Mouse (Mus musculus): ENCODE results near the gene Rab11fip4.
A peak's percentile ranks its signal among the peaks of the same experiment; 100 is the strongest.

The Rab11fip4 gene

GRCm38 (mm10) chr11:79715316-79715715 is 124.3 kb downstream of the Rab11fip4 start:
- no peak for DNase-seq

DNA sequence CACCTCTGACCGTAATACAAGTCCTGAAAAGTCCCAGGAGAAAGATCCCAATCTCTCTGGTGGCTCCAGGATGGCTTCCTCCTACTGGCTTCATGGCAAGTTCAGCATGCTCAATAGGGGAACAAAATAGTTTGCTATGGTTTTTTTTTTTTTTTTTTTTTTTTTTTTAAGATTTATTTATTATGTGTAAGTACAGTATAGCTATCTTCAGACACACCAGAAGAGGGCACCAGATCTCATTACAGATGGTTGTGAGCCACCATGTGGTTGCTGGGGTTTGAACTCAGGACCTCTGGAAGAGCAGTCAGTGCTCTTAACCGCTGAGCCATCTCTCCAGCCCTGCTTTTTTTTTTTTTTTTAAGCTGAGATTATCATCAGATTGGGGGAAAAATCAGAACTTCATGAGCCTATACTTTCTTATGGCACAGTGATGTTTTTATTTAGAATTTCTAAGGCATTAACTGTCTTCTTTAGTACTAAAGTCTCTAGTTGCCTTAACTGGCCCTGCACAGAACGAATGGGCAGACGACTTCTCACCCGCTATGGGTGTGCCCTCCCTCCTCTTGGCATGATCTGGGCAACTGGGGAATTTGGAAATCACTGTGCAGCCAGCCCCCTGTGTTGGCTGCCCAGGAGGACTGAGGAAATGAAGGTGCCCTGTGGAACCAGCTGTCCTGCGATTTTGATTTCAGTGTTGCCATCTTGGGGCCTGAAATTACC is 124.9 kb downstream of the Rab11fip4 start:
- no peak for DNase-seq

GRCm38 (mm10) chr11:79716453-79716749 is 125.4 kb downstream of the Rab11fip4 start:
- DNase-seq: no peak

DNA sequence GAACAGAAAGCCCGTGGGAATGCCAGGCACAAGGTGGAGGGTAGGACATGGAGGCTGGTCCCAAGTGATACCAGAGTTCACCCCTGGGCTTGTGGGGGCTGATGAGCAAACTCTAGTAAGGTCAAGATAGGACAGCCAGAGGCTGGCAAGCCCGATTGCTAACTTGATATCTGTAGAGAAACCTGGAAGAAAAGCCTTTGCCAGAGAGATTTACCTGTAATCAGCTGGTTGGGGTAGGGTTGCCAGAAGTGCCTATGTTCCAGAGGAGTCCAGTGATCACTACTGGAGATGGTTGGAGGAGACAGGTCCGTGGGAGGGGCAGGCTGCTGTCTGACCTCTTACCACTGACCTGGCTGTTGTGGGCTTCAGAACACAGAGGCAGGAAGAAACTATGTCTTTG is 126.3 kb downstream of the Rab11fip4 start:
- no peak for DNase-seq

DNA sequence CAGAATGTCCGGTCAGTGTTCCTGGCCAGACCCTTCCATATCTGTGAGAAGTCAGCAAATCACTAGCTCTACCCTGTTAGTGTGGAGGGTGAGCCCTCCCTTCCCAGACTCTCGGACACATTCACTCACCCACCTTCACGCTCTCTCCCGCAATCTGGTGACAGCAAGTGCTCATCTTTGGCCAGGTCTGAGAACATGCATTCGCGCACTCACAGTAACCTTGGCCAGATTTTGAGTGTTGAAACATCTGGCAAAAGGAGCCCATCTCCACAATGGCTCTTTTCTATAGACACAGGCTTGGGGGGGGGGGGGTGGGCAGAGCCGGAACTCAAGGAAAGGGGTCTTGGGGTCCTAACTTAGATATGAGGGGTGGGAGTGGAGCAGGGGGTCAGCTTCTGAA is 126.8 kb downstream of the Rab11fip4 start:
- DNase-seq: no peak

- DNase-seq: no peak
These were observed 127.2 kb downstream of the Rab11fip4 start for GRCm38 (mm10) chr11:79718202-79718601.

DNA sequence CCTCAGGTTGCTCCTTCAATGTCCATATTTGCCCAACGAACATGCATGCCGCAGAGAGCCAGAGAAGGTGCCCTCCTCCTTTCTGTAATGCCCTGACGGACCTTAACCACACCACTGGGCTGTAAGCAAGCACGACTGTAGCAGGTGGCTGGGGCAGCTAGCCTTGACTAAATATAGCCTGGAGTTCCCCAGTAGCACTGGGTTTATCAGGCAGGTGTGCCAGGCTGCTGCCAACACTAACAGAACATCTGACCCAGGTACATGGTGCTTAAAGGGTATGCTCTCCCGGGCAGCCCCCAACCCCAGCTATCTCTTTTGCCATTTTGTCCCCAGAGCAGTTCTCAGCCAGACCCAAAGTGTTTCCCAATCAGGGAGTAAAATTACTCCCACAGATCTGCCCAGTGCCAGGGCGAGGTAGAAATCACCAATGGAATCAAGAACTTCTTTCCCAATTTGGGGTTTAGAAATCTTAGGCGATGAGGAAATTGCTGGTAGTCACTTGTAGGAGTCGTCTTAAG is 127.9 kb downstream of the Rab11fip4 start:
- DNase-seq: no peak

- DNase-seq: no peak
These were observed 129.7 kb downstream of the Rab11fip4 start for GRCm38 (mm10) chr11:79720737-79721136.

DNA sequence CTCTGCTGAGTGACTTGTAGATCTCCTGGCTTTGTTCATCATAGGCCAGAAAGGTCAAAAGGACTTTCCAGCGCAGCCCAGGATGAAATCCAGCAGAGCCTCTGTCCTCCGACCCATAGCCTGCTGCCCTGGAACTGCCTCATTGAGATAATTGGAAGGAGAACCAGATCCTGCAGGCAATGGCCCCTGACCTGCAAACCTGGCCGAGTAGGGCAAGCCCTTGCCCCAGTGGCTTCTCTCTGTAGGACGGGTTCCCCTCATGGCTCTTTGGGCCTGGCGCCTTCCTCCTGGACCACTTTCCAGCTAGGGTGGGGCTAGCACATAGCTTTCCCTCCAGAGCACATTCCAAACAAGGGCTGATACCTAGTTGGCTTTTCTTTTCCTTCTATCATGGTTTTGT is 131.8 kb downstream of the Rab11fip4 start:
- DNase-seq: no peak

- DNase-seq: no peak
These were observed 134.0 kb downstream of the Rab11fip4 start for GRCm38 (mm10) chr11:79725005-79725404.

GRCm38 (mm10) chr11:79729231-79730047 is 138.4 kb downstream of the Rab11fip4 start:
- DNase-seq: peak; percentile 78

DNA sequence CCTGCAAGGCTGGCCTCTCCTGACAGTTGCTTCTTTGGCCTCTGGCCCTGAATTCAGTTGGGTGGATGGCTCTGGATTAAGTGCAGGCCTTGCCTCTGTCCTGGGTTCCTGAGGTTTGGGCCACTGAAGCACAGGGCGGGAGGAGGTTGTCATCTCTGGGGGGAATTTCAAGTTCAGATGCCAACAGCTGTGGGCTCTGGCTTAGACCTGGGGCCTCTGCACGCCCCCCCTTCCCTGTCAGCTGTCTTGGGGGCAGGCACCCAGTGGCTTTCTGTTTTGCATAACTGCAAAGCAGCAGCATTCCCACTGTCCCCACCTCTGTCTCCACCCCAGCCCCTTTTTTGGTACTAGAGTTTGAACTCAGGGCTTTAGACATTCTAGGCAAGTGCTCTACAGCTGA is 139.4 kb downstream of the Rab11fip4 start:
- no peak for DNase-seq

GRCm38 (mm10) chr11:79731476-79731875 is 140.5 kb downstream of the Rab11fip4 start:
- DNase-seq: no peak

DNA sequence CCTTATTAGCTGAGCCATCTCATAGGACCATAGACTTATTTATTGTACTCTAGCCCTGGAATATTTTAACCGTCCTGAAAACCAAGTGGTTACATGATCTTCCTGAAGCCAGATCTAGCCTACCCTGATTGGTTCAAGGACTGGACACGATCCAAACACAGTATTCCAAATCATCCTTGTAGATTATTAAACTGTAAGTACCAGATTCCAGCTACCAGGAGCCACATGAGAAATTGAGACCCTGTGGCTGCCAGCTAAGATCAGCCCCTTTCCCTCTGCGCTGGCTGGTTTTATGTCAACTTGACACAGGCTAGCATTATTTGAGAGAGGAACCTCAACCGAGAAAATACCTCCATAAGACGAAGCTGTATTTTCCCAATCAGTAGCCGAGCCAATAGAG is 142.0 kb downstream of the Rab11fip4 start:
- DNase-seq: no peak

GRCm38 (mm10) chr11:79736232-79737006 is 145.4 kb downstream of the Rab11fip4 start:
- DNase-seq: no peak

DNA sequence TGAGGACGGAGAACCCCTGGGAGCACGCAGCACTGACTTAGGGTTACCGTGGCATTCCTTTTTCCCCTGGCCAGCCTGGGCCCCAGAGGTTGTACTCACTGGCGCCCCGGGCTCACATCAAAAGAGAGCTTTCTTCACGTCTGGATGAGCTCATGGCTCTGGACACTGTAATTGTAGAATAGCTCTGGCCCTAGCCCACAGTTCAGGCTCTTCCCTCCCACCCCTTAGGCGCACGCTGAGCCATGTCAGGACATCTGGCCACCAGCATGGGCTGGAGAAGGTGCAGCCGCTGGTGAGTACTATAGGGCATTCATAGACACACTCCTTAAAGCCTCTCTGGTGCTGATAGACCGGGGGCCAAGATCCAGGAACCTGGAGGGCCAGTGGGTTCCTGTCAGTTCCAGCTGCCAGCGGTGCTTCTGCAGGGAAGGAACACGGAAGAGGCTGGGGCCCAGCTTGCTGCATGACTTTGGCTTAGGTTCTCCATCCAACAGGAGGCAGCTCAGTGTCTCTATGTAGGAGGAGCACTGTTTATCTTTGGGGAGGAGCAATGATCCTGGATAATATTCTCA is 146.2 kb downstream of the Rab11fip4 start:
- no peak for DNase-seq

DNA sequence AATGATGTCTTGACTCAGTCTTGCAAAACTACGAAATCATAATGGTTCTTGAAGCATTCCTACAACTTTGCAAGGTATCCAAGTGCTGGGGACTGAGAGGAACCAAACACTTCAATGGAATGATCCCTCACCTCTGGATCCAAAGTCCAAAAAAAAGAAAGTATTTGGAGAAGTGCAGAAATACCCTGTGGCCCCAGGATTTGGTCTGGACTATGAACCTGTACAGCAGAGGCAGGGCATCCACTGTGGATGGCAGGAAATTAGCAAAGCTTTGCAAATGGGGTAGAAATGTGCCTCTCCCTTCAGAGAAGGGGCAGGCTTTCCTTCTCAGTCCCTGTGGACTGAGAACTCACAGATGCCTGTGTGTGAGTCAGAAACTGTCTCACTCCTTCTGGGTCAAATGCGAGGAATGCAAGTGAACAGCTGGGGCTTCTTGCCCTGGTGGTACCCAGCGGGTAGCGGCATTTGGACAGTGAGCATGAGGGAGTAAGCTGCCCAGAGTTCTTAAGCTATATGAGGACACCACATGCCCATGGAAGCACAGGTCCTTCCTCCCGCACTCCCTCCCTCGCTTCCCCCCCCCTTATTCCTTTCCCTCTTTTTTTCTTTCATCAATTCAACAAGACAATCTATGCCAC is 147.0 kb downstream of the Rab11fip4 start:
- DNase-seq: no peak

- peak; percentile 70 for DNase-seq
These were observed 147.9 kb downstream of the Rab11fip4 start for GRCm38 (mm10) chr11:79738725-79739558.

- no peak for DNase-seq
These were observed 149.9 kb downstream of the Rab11fip4 start for GRCm38 (mm10) chr11:79740740-79741512.

DNA sequence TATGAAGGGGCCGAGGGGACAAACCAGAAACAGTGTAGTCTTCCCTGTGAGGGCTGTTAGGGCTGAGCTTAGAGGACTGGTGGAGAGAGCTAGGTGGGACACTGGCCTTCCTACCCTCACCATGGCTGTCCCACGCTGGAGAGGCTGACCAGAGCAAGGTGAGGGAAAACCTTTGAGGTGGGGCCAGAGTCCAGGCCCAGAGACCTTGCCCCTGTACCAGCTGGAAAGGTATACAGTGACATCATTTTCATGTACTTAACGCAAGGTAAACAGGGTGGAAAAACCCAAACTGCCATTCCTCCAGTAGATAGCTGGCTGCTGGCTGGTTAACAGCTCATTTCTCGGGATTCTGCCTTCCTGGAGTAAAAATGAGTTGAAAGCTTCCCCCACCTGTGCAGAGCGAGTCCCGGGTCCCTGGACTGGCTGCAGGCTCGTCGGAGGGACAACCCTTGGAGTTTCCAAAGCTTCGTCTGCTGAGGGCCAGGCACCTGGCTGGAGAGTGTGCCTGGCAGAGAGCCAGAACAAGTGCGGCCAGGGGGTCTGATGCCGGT is 155.6 kb downstream of the Rab11fip4 start:
- DNase-seq: no peak

Data from lung, postnatal 14 days (tissue).